Mouse (Mus musculus): ENCODE data around the gene Ptprb. TPM values are rescaled to one million over a fixed set of nuclear protein-coding genes. Genes with fewer than 3 reads are reported as not detected.

The Ptprb gene
- polyA plus RNA-seq, 1 experiment from 2014 or later: 5.4 TPM

DNA sequence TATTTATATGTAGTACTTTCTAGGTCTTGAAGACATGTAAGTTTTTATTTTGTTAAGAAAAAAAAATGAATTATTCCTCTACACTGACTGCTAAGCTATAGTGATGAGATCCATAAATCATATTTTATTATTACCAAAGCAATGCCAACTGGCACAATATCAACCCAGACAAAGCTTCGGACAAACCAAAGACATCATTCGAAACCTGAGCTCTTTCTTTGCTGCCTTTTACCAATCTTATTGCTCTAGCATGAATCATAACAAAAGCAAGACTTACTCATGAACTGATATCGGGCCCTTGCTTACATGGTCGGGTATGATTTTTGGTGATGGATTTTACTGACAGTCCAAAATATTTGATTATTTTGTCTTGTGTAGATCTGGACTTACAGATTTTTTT is 29.0 kb downstream of the Ptprb start:
- no peak overlapping the region for H3K4me3 ChIP-seq
- no peaks in the 10 kb centered on the region for H3K36me3 ChIP-seq
- H3K9me3 ChIP-seq: no peaks in the 10 kb centered on the region
- peaks cover 18% of the 10 kb centered on the region for H3K4me1 ChIP-seq
- DNase-seq (ENCODE audit: low spot score): no peak
- peaks cover 39% of the 10 kb centered on the region for H3K27me3 ChIP-seq (ENCODE audit: insufficient read depth, poor library complexity, severe bottlenecking)
- no peak overlapping the region for H3K27ac ChIP-seq
- whole genome bisulfite sequencing: 87% methylated on average over 4 of the region's 4 CpGs

GRCm38 (mm10) chr10:116309460-116309859 is 34.1 kb downstream of the Ptprb start:
- DNase-seq (ENCODE audit: low spot score): no peak
- WGBS: 78% methylated on average over 2 of the region's 2 CpGs
- Histone ChIP-seq H3K9me3 (no peaks in the 10 kb centered on the region), H3K36me3 (no peaks in the 10 kb centered on the region; the same call in 1 of the 2 replicates), H3K4me1 (0 out of 2 replicates have a peak, but pooled peaks cover 4% of the 10 kb centered on the region), H3K27me3 (ENCODE audit: insufficient read depth, poor library complexity, severe bottlenecking) (peaks cover 5% of the 10 kb centered on the region; the same call in 1 of the 2 replicates), H3K4me3 (no peak overlapping the region), H3K27ac (no peak overlapping the region)

DNA sequence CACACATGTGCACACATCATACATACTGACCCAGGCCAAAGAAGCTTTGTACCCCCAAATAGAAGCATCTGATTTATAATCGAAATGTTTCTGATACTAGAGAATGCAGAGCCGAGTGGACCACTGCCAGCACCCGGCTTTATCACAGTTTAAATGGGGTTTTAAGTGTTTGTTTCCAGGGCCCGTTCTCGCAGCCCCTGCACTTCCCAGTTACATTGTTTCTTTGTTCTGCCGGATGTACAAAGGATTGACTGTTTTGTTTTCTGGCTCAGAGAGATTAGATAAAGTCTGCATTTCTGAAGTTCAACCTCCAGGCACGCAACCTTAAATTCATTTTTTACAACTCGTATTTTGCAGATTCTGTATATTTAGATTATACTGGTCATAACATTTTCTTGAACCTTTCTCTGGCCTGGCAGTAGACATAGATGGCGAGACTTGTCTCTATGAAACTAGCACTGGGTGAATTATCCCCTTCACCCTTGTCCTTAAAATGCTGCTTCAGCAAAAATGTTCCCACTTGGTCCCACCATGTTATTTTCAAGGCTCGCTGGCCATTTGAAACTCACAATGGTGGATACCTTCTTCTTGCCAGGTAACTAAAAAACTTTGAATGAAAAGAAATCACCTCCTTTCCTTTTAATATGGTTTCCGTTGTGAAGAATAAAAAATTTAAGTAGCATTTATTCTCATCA is 35.3 kb downstream of the Ptprb start:
- DNase-seq (ENCODE audit: low spot score): no peak
- Histone ChIP-seq H3K27ac (no peak overlapping the region), H3K36me3 (no peaks in the 10 kb centered on the region; the same call in 1 of the 2 replicates), H3K27me3 (ENCODE audit: insufficient read depth, poor library complexity, severe bottlenecking) (peaks cover 5% of the 10 kb centered on the region; the same call in 1 of the 2 replicates), H3K4me3 (no peak overlapping the region), H3K4me1 (0 out of 2 replicates have a peak, but pooled peaks cover 4% of the 10 kb centered on the region), H3K9me3 (no peaks in the 10 kb centered on the region)
- WGBS: 32% methylated on average over 11 of the region's 11 CpGs

GRCm38 (mm10) chr10:116319246-116319645 is 43.9 kb downstream of the Ptprb start:
- Histone ChIP-seq H3K27ac (no peak overlapping the region), H3K27me3 (ENCODE audit: insufficient read depth, poor library complexity, severe bottlenecking) (no peaks in the 10 kb centered on the region), H3K4me1 (no peaks in the 10 kb centered on the region), H3K4me3 (no peak overlapping the region), H3K36me3 (no peaks in the 10 kb centered on the region; the same call in 1 of the 2 replicates), H3K9me3 (no peaks in the 10 kb centered on the region)
- 22% methylated on average over 12 of the region's 12 CpGs for WGBS
- peak; percentile 81 for DNase-seq (ENCODE audit: low spot score)

GRCm38 (mm10) chr10:116329086-116329485 is 53.8 kb downstream of the Ptprb start:
- no peak overlapping the region for H3K4me3 ChIP-seq
- no peaks in the 10 kb centered on the region for H3K9me3 ChIP-seq
- DNase-seq (ENCODE audit: low spot score): no peak
- H3K36me3 ChIP-seq: no peaks in the 10 kb centered on the region
- 79% methylated on average over 5 of the region's 5 CpGs for WGBS
- no peaks in the 10 kb centered on the region for H3K27me3 ChIP-seq (ENCODE audit: insufficient read depth, poor library complexity, severe bottlenecking)
- no peak overlapping the region for H3K27ac ChIP-seq
- H3K4me1 ChIP-seq: no peaks in the 10 kb centered on the region

DNA sequence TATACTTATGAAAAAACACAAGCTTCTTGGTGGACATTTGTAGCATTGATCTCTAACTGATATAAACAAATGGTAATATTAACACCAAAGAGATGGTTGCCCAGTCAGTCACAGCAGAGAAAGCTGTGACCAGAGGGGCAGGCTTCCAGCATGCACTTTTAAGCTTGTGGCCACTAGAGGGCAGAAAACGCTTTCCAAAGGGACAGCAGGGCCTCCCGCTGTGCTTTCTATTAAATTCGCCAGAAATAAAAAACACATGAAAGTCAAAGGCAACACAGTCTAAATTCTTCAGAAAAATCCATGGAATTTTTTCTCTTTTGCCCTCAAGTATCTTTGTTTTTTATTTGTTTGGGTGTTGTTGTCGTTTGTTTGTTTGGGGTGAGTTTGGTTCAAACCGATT is 55.1 kb downstream of the Ptprb start:
- Histone ChIP-seq H3K9me3 (no peaks in the 10 kb centered on the region), H3K4me1 (no peaks in the 10 kb centered on the region), H3K4me3 (peak overlapping the region; percentile 52), H3K36me3 (no peaks in the 10 kb centered on the region), H3K27me3 (ENCODE audit: insufficient read depth, poor library complexity, severe bottlenecking) (no peaks in the 10 kb centered on the region), H3K27ac (no peak overlapping the region)
- 13% methylated on average over 5 of the region's 5 CpGs for WGBS
- DNase-seq (ENCODE audit: low spot score): no peak

DNA sequence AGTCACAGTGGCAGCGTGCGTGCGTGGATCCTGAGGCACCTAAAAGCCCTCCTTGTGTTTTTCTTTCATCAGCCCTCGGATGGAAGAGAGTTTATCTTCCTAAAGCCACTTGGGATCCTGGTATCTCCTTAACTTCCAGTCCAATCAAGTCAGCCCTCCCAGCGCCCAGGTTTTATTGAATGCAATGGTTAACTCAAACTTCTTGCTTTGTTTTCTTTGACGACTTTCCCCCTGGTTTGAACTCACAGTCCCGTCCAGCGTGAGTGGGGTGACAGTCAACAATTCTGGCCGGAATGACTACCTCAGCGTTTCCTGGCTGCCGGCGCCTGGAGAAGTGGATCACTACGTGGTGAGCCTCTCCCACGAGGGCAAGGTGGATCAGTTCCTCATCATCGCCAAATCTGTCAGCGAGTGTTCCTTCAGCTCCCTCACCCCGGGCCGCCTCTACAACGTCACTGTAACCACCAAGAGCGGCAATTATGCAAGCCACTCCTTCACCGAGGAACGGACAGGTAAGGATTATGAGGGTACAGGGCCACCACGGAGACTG is 55.7 kb downstream of the Ptprb start:
- no peaks in the 10 kb centered on the region for H3K27me3 ChIP-seq (ENCODE audit: insufficient read depth, poor library complexity, severe bottlenecking)
- no peaks in the 10 kb centered on the region for H3K9me3 ChIP-seq
- 16% methylated on average over 23 of the region's 23 CpGs for WGBS
- no peaks in the 10 kb centered on the region for H3K4me1 ChIP-seq
- H3K4me3 ChIP-seq: peak overlapping the region; percentile 52
- H3K36me3 ChIP-seq: no peaks in the 10 kb centered on the region
- H3K27ac ChIP-seq: no peak overlapping the region
- no peak for DNase-seq (ENCODE audit: low spot score)

- no peaks in the 10 kb centered on the region for H3K9me3 ChIP-seq
- 79% methylated on average over 16 of the region's 16 CpGs for WGBS
- no peak overlapping the region for H3K27ac ChIP-seq
- DNase-seq (ENCODE audit: low spot score): no peak
- no peaks in the 10 kb centered on the region for H3K36me3 ChIP-seq
- no peak overlapping the region for H3K4me3 ChIP-seq
- no peaks in the 10 kb centered on the region for H3K27me3 ChIP-seq (ENCODE audit: insufficient read depth, poor library complexity, severe bottlenecking)
- no peaks in the 10 kb centered on the region for H3K4me1 ChIP-seq
Observed at GRCm38 (mm10) chr10:116333666-116334065, 58.3 kb downstream of the Ptprb start.

GRCm38 (mm10) chr10:116334120-116334519 is 58.8 kb downstream of the Ptprb start:
- Histone ChIP-seq H3K4me3 (no peak overlapping the region), H3K27ac (no peak overlapping the region), H3K9me3 (no peaks in the 10 kb centered on the region), H3K36me3 (no peaks in the 10 kb centered on the region), H3K4me1 (no peaks in the 10 kb centered on the region), H3K27me3 (ENCODE audit: insufficient read depth, poor library complexity, severe bottlenecking) (no peaks in the 10 kb centered on the region)
- WGBS: 89% methylated on average over 7 of the region's 7 CpGs
- DNase-seq (ENCODE audit: low spot score): no peak

DNA sequence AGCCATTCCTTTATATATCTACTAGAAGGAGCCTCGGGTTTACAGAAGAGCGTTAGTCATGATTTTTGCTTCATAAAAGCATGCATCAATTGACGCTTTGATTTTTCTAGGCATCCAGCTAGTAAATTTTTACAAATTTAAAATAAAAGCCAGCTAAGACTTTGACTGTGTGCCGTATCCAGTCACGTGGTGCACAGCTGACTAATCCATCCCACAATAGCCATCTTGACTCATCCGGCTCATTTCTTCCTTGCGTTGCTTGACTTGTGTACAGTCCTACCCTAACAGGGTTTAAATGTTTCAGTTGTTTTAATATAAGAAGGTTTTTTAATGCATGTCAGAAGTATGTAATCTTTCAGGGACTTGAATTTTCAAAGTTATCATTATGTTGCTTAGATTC is 60.0 kb downstream of the Ptprb start:
- Histone ChIP-seq H3K9me3 (no peaks in the 10 kb centered on the region), H3K4me1 (no peaks in the 10 kb centered on the region), H3K27ac (no peak overlapping the region), H3K27me3 (ENCODE audit: insufficient read depth, poor library complexity, severe bottlenecking) (no peaks in the 10 kb centered on the region), H3K36me3 (peaks cover 6% of the 10 kb centered on the region; the same call in 1 of the 2 replicates), H3K4me3 (no peak overlapping the region)
- DNase-seq (ENCODE audit: low spot score): no peak
- WGBS: 94% methylated on average over 7 of the region's 7 CpGs

GRCm38 (mm10) chr10:116341194-116341593 is 65.9 kb downstream of the Ptprb start:
- Histone ChIP-seq H3K4me3 (no peak overlapping the region), H3K9me3 (no peaks in the 10 kb centered on the region), H3K27ac (no peak overlapping the region), H3K4me1 (no peaks in the 10 kb centered on the region), H3K27me3 (ENCODE audit: insufficient read depth, poor library complexity, severe bottlenecking) (no peaks in the 10 kb centered on the region), H3K36me3 (peaks cover 20% of the 10 kb centered on the region; the same call in 1 of the 2 replicates)
- WGBS: 79% methylated on average over 12 of the region's 12 CpGs
- no peak for DNase-seq (ENCODE audit: low spot score)

GRCm38 (mm10) chr10:116346618-116347184 is 71.4 kb downstream of the Ptprb start:
- no peaks in the 10 kb centered on the region for H3K27me3 ChIP-seq (ENCODE audit: insufficient read depth, poor library complexity, severe bottlenecking)
- no peak for DNase-seq (ENCODE audit: low spot score)
- no peaks in the 10 kb centered on the region for H3K9me3 ChIP-seq
- H3K4me1 ChIP-seq: peaks cover 3% of the 10 kb centered on the region; the same call in 1 of the 2 replicates
- no peak overlapping the region for H3K4me3 ChIP-seq
- WGBS: 88% methylated on average over 15 of the region's 15 CpGs
- H3K36me3 ChIP-seq: 0 out of 2 replicates have a peak, but pooled peaks cover 9% of the 10 kb centered on the region
- no peak overlapping the region for H3K27ac ChIP-seq

DNA sequence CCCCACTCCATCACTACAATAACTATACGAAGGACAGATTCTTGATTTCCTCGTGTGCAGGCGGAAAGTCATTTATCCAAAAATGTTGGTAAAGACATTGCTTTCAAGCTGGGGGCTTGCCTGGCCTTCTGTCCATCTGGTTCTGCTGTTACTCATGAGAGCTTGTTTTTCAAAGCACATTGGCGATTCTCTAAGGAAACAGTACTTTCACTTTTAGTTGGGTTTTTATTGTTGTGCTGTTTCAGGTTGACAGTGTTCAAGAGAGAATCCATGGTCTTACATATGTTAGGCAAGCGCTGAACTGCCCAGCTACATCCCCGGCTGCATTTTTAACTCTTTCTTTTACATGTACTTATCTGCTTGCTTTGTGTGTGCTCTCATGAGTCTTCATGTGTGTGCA is 73.7 kb downstream of the Ptprb start:
- no peak overlapping the region for H3K27ac ChIP-seq
- 85% methylated on average over 6 of the region's 6 CpGs for WGBS
- H3K9me3 ChIP-seq: no peaks in the 10 kb centered on the region
- H3K27me3 ChIP-seq (ENCODE audit: insufficient read depth, poor library complexity, severe bottlenecking): no peaks in the 10 kb centered on the region
- H3K4me3 ChIP-seq: no peak overlapping the region
- H3K36me3 ChIP-seq: 0 out of 2 replicates have a peak, but pooled peaks cover 2% of the 10 kb centered on the region
- H3K4me1 ChIP-seq: peaks cover 5% of the 10 kb centered on the region; the same call in 1 of the 2 replicates
- no peak for DNase-seq (ENCODE audit: low spot score)

All from heart, embryonic 10.5 days (tissue).